Mouse (Mus musculus) G1E (cell line): ENCODE results near the gene Efhd2.

Experiments used
- CTCF ChIP-seq: IDR thresholded peaks from 2 replicates; pipeline ENCODE4 v1.5.1; 2012; ENCODE audit warnings: low read depth, low read length, inconsistent platforms, mixed read lengths
- GATA1 ChIP-seq: IDR thresholded peaks from 2 replicates; pipeline ENCODE4 v1.6.1; 2012; ENCODE audit warnings: borderline replicate concordance, low read length, inconsistent platforms, mixed read lengths
- GATA2 ChIP-seq: IDR thresholded peaks from 2 replicates; pipeline ENCODE4 v1.6.1; 2012; ENCODE audit warnings: low read depth, low read length, inconsistent platforms, borderline replicate concordance
- TAL1 ChIP-seq: conservative IDR thresholded peaks from 2 replicates; pipeline ENCODE4 v1.6.1; 2012; ENCODE audit warnings: low read depth, low read length, inconsistent platforms, mixed read lengths

DNA sequence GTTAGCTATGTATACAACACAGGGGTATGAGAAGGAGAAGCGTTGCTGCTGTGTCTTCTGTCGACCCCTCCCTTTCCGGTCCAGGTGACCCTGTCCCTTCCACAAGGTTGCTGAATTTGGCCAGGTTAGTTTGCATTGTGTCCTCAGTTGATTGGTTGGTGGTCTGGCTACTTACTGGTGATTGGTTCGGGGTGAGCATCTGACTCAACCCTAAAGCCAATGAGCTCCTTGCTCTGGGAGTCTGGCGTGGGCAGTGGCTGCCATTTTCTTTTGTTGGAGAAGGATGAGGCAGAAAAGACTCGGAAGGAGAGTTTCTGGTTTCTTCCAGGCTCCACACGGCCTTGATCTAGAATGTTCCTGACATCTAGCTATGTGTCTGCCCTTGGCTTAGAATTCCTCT, 55.4 kb downstream of the Efhd2 start:
- TF ChIP-seq CTCF, result no peak
- TF ChIP-seq GATA1, result no peak
- no peak for TF ChIP-seq TAL1
- TF ChIP-seq GATA2, result no peak
